Mouse (Mus musculus) central nervous system, embryonic 14 days (tissue): ENCODE measurements around the gene Cyp2j6. TPM values are rescaled to one million over a fixed set of nuclear protein-coding genes. Genes with fewer than 3 reads are reported as not detected.

ENCODE experiments used
- polyA plus RNA-seq: library from polyadenylated mRNA; depleted of rRNA; stranded (reverse); fragments of >200 nt; gene quantifications from 2 replicates; pipeline ENCODE4 v1.2.3, GENCODE M21; 2012; rRNA removed

Cyp2j6 gene
- polyA plus RNA-seq: 3.1 and 4.2 TPM in 2 replicates

GRCm38 (mm10) chr4:96553133-96553819, at the start of gene Cyp2j6:
TSS of gene Cyp2j6 (minus strand) at chr4:96553661.

DNA sequence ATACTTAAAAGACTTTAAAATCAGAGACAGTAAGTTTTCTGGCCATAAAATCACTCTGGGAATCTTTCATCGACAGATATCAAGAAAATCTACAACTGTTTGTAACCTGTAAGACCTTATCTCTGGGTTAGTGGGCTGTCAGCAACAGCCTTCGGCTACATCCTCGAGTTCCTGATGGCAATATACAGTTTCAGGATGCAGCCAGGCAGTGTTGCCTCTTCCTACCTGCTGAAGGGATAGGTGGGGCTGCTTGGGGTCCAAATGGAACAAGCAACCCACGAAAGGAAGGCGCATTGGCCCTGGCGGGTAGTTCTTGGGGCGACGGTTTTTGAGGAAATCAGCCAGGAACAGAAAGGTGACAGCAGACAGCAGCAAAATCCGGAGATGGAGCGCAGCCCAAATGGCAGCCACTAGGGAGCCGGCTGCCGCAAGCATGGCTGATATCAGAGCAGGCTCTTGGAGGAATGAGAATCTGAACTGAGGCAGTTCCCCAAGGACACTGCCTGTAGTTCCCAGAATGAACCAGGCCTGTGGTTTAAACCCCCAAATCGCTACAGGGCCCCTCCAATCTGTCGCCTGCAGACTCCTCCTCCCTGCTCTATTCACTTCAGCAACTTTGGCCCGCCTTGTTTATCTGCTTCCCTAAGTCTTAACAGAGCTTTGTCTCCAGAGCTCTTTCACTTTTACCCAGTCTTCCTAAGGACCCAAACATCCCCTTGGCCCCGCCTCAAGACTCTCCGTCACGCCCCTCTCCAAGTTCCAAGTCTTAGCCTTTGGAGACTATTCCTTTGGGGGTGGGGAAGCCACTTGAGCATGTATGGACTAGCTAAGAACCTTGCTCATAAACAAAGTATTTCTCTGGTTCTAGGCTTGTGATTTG, 37.7 kb upstream of the Cyp2j6 start, which contains the start of gene Cyp2j9:
Gene Cyp2j9 (minus strand): TSS at position 668 of the 880 bp plus-strand sequence.

GRCm38 (mm10) chr4:96507286-96507685, 46.2 kb downstream of the Cyp2j6 start, which contains the start of gene Cyp2j8:
TSS of gene Cyp2j8 (minus strand) at chr4:96507386.

Other genes with a start within 250 kb of the Cyp2j6 start
- gene Cyp2j11, start 205.0 kb downstream of the Cyp2j6 start, polyA plus RNA-seq: not detected in 2 replicates
- gene Cyp2j8, start 46.3 kb downstream of the Cyp2j6 start, polyA plus RNA-seq: 0.04 and 0.10 TPM in 2 replicates
- gene Cyp2j9, start 37.9 kb upstream of the Cyp2j6 start, polyA plus RNA-seq: 2.5 and 2.7 TPM in 2 replicates
- not detected in 2 replicates for gene Cyp2j5, start 110.5 kb upstream of the Cyp2j6 start, polyA plus RNA-seq
- gene Gm12695, start 231.5 kb upstream of the Cyp2j6 start, polyA plus RNA-seq: not detected in 2 replicates